ENCODE assay signal across 10 mouse cellular contexts in genomic region chr4:62731531-62732063, GRCm38 (mm10).
DNase-seq lines count a peak whose midpoint lies in the region; ATAC-seq and TF ChIP-seq lines count a peak whose summit lies in the region.
"Had no signal": no experiment of that assay in that cellular context is flagged by ENCODE, and none has a peak within 500 bp of the region (broad histone marks: within the 10 kb centered on the region; RNA-seq: fewer than 3 reads in every experiment).

No protein-coding gene starts in this region.

- no peak overlapping the region for H3K4me3 ChIP-seq in lung, embryonic 14.5 days (ENCODE audit: low read depth, low read length)
- no peak overlapping the region for H3K4me3 ChIP-seq in embryonic facial prominence, embryonic 15.5 days (replicated peaks)
- H3K4me3 ChIP-seq in heart, embryonic 13.5 days, result no peak overlapping the region
- no peak overlapping the region for H3K4me3 ChIP-seq in limb, embryonic 15.5 days
- H3K4me3 ChIP-seq in midbrain, postnatal 0 days (ENCODE audit: low read depth, low read length), result no peak overlapping the region
- H3K4me3 ChIP-seq: midbrain, embryonic 13.5 days had no signal

- no peak for DNase-seq in lung, embryonic 14.5 days
- DNase-seq in lung, postnatal 4 days, result no peak
- no peak for DNase-seq in midbrain, postnatal 0 days (ENCODE audit: low spot score)
- DNase-seq in kidney, adult 9 months, result no peak
- no peak for DNase-seq in layer of hippocampus, postnatal 10 days (ENCODE audit: low spot score in 2 of 2)

- no peaks in the 10 kb centered on the region for H3K27me3 ChIP-seq in lung, embryonic 14.5 days (ENCODE audit: insufficient read depth, low read length)
- no peaks in the 10 kb centered on the region for H3K27me3 ChIP-seq in embryonic facial prominence, embryonic 15.5 days
- H3K27me3 ChIP-seq in heart, embryonic 13.5 days (replicated peaks), result no peaks in the 10 kb centered on the region
- no peaks in the 10 kb centered on the region for H3K27me3 ChIP-seq in limb, embryonic 15.5 days
- H3K27me3 ChIP-seq in midbrain, postnatal 0 days (ENCODE audit: insufficient read depth, low read length), result no peaks in the 10 kb centered on the region
- H3K27me3 ChIP-seq: midbrain, embryonic 13.5 days had no signal

- H3K4me2 ChIP-seq in lung, embryonic 14.5 days, result no peak overlapping the region
- no peak overlapping the region for H3K4me2 ChIP-seq in embryonic facial prominence, embryonic 15.5 days (replicated peaks)
- H3K4me2 ChIP-seq in heart, embryonic 13.5 days, result no peak overlapping the region
- no peak overlapping the region for H3K4me2 ChIP-seq in limb, embryonic 15.5 days
- H3K4me2 ChIP-seq in midbrain, postnatal 0 days (ENCODE audit: low read depth, low read length, poor library complexity, severe bottlenecking), result no peak overlapping the region
- H3K4me2 ChIP-seq: midbrain, embryonic 13.5 days had no signal

- no peaks in the 10 kb centered on the region for H3K36me3 ChIP-seq in lung, embryonic 14.5 days (ENCODE audit: insufficient read depth)
- no peaks in the 10 kb centered on the region for H3K36me3 ChIP-seq in embryonic facial prominence, embryonic 15.5 days
- H3K36me3 ChIP-seq in heart, embryonic 13.5 days, result no peaks in the 10 kb centered on the region
- no peaks in the 10 kb centered on the region for H3K36me3 ChIP-seq in limb, embryonic 15.5 days
- no peaks in the 10 kb centered on the region for H3K36me3 ChIP-seq in midbrain, postnatal 0 days (ENCODE audit: insufficient read depth, low read length)
- H3K36me3 ChIP-seq: midbrain, embryonic 13.5 days had no signal

- no peak overlapping the region for H3K9ac ChIP-seq in lung, embryonic 14.5 days
- H3K9ac ChIP-seq in embryonic facial prominence, embryonic 15.5 days, result no peak overlapping the region
- H3K9ac ChIP-seq in heart, embryonic 13.5 days, result peak overlapping the region; percentile 74; the same call in 1 of the 2 replicates
- H3K9ac ChIP-seq in limb, embryonic 15.5 days, result no peak overlapping the region
- H3K9ac ChIP-seq in midbrain, postnatal 0 days (replicated peaks; ENCODE audit: low read length, poor library complexity, severe bottlenecking), result no peak overlapping the region
- H3K9ac ChIP-seq: liver, embryonic 14.5 days; midbrain, embryonic 13.5 days had no signal

- H3K4me1 ChIP-seq in lung, embryonic 14.5 days (ENCODE audit: insufficient read depth), result peaks cover 33% of the 10 kb centered on the region
- H3K4me1 ChIP-seq in embryonic facial prominence, embryonic 15.5 days, result peaks cover 90% of the 10 kb centered on the region
- H3K4me1 ChIP-seq in heart, embryonic 13.5 days, result peaks cover 82% of the 10 kb centered on the region
- peaks cover 96% of the 10 kb centered on the region for H3K4me1 ChIP-seq in limb, embryonic 15.5 days
- H3K4me1 ChIP-seq in midbrain, postnatal 0 days (ENCODE audit: insufficient read depth, low read length), result no peaks in the 10 kb centered on the region; the same call in 1 of the 2 replicates

- no peaks in the 10 kb centered on the region for H3K9me3 ChIP-seq in lung, embryonic 14.5 days (ENCODE audit: low read depth, low read length)
- no peaks in the 10 kb centered on the region for H3K9me3 ChIP-seq in embryonic facial prominence, embryonic 15.5 days (replicated peaks)
- no peaks in the 10 kb centered on the region for H3K9me3 ChIP-seq in heart, embryonic 13.5 days
- H3K9me3 ChIP-seq in limb, embryonic 15.5 days, result no peaks in the 10 kb centered on the region
- H3K9me3 ChIP-seq in midbrain, postnatal 0 days (ENCODE audit: low read length), result no peaks in the 10 kb centered on the region
- H3K9me3 ChIP-seq: midbrain, embryonic 13.5 days had no signal

- no peak for ATAC-seq in lung, embryonic 14.5 days (ENCODE audit: insufficient read depth)
- ATAC-seq in embryonic facial prominence, embryonic 15.5 days (ENCODE audit: insufficient number of reproducible peaks, low FRiP score, low TSS enrichment, low read depth), result no peak
- ATAC-seq in heart, embryonic 13.5 days (ENCODE audit: extremely low read depth, insufficient number of reproducible peaks, low FRiP score, low TSS enrichment), result no peak
- 0 out of 2 replicates have a peak, but pooled peaks have one; percentile 23 for ATAC-seq in limb, embryonic 15.5 days (ENCODE audit: insufficient number of reproducible peaks, low FRiP score, low TSS enrichment, low read depth)
- no peak for ATAC-seq in midbrain, postnatal 0 days (ENCODE audit: low FRiP score)
- ATAC-seq: midbrain, embryonic 13.5 days had no signal

- 78% methylated on average over 6 of the region's 6 CpGs for WGBS in lung, embryonic 14.5 days
- 52% methylated on average over 6 of the region's 6 CpGs for WGBS in embryonic facial prominence, embryonic 15.5 days
- WGBS in heart, embryonic 13.5 days, result 79% methylated on average over 6 of the region's 6 CpGs
- 48% methylated on average over 6 of the region's 6 CpGs for WGBS in limb, embryonic 15.5 days
- WGBS in midbrain, postnatal 0 days, result 82% methylated on average over 6 of the region's 6 CpGs

- peak overlapping the region; percentile 83; the same call in 1 of the 2 replicates for H3K27ac ChIP-seq in lung, embryonic 14.5 days (ENCODE audit: low read depth)
- H3K27ac ChIP-seq in embryonic facial prominence, embryonic 15.5 days (replicated peaks), result peak overlapping the region; percentile 89
- peak overlapping the region; percentile 98 for H3K27ac ChIP-seq in heart, embryonic 13.5 days (replicated peaks)
- H3K27ac ChIP-seq in limb, embryonic 15.5 days, result peak overlapping the region; percentile 94
- H3K27ac ChIP-seq in midbrain, postnatal 0 days (ENCODE audit: low read depth, low read length), result no peak overlapping the region
- H3K27ac ChIP-seq: liver, embryonic 14.5 days; midbrain, embryonic 13.5 days had no signal

- TF ChIP-seq CTCF in lung, embryonic 14.5 days (IDR thresholded peaks at IDR 0.05; ENCODE audit: low read depth), result no peak
- no peak for TF ChIP-seq CTCF in midbrain, postnatal 0 days (IDR thresholded peaks at IDR 0.05)
